Mouse (Mus musculus) small intestine, adult 2 months (tissue): ENCODE results near the gene Cd79a.

ENCODE experiments used
- CTCF ChIP-seq: fragments of 200-500 bp; IDR thresholded peaks from 2 replicates; pipeline ENCODE4 v1.5.1; 2012; ENCODE audit warnings: low read depth, mild to moderate bottlenecking, control low read depth, inconsistent platforms, low read length, moderate library complexity, mixed read lengths; ENCODE audit not compliant: insufficient replicate concordance, insufficient read length; ENCODE audit errors: extremely low read depth
- POLR2A ChIP-seq: fragments of 200-500 bp; IDR thresholded peaks from 2 replicates; pipeline ENCODE4 v1.6.1; 2012; ENCODE audit warnings: low read depth, mild to moderate bottlenecking, control low read depth, inconsistent platforms, low read length, moderate library complexity

GRCm38 (mm10) chr7:24903444-24903825, 6.3 kb downstream of the Cd79a start:
- TF ChIP-seq CTCF (no peak), POLR2A (no peak)
